Mouse (Mus musculus): ENCODE data around the gene Bmi1.

- TF ChIP-seq POLR2A (IDR thresholded peaks at IDR 0.05; ENCODE audit: low read depth, low read length): no peak
- no peak for TF ChIP-seq CTCF (IDR thresholded peaks at IDR 0.05; ENCODE audit: extremely low read depth, insufficient read depth, insufficient read length, insufficient replicate concordance)
Observed at GRCm38 (mm10) chr2:18684062-18684461, 7.2 kb downstream of the Bmi1 start.

Data from spleen, adult 2 months (tissue).